Mouse (Mus musculus) hindbrain, postnatal 0 days (tissue): ENCODE measurements around the gene Angptl8. TPM values are rescaled to one million over a fixed set of nuclear protein-coding genes. Genes with fewer than 3 reads are reported as not detected.

ENCODE experiments used
- ATAC-seq: fragments of 200-750 bp; cut with Nextera tagmentation; 2 replicates; pipeline ENCODE4 v1.8.0; 2017; ENCODE audit warnings: mild to moderate bottlenecking, moderate TSS enrichment, moderate library complexity
- DNase-seq: peaks from one replicate; pipeline ENCODE4 v3.0.0-alpha.2; 2015; ENCODE audit warnings: low spot score
- H3K27ac ChIP-seq: fragments of 300-500 bp; sonication (generic); 2 replicates; pipeline ENCODE4 v1.5.1; 2014; ENCODE audit warnings: mild to moderate bottlenecking
- H3K27me3 ChIP-seq: fragments of 300-500 bp; sonication (generic); 2 replicates; pipeline ENCODE4 v1.6.1; 2014; ENCODE audit warnings: low read length, mixed read lengths; ENCODE audit not compliant: insufficient read depth
- H3K36me3 ChIP-seq: fragments of 300-500 bp; sonication (generic); 2 replicates; pipeline ENCODE4 v1.6.1; 2014; ENCODE audit warnings: low read length, mixed read lengths; ENCODE audit not compliant: insufficient read depth
- H3K4me1 ChIP-seq: fragments of 300-500 bp; sonication (generic); 2 replicates; pipeline ENCODE4 v1.6.1; 2014; ENCODE audit warnings: antibody characterized with exemption, low read length, mixed read lengths; ENCODE audit not compliant: insufficient read depth
- H3K4me2 ChIP-seq: fragments of 300-500 bp; sonication (generic); 2 replicates; pipeline ENCODE4 v1.6.1; 2014; ENCODE audit warnings: low read depth, mild to moderate bottlenecking, low read length, moderate library complexity, mixed read lengths
- H3K4me3 ChIP-seq: fragments of 300-500 bp; sonication (generic); 2 replicates; pipeline ENCODE4 v1.5.1; 2014; ENCODE audit warnings: low read length
- H3K9ac ChIP-seq: fragments of 300-500 bp; sonication (generic); replicated peaks from 2 replicates; pipeline ENCODE4 v1.6.1; 2014; ENCODE audit warnings: mild to moderate bottlenecking, low read length, moderate library complexity, mixed read lengths
- H3K9me3 ChIP-seq: fragments of 300-500 bp; sonication (generic); 2 replicates; pipeline ENCODE4 v1.6.1; 2016; ENCODE audit warnings: low read length, mixed read lengths
- CTCF ChIP-seq: IDR thresholded peaks from 2 replicates; pipeline ENCODE4 v1.5.1; 2016; ENCODE audit warnings: antibody characterized with exemption, control low read depth, low read depth
- WGBS: fragments of 180-500 bp; shearing (Covaris S2); extraction: QIAGEN DNeasy Blood & Tissue Kit; methylation state at CpG from one replicate; pipeline ENCODE4 v1.1.7; 2014; 5-methylcytosine and 5-hydroxymethylcytosine counted together
- polyA plus RNA-seq: library from polyadenylated mRNA; unstranded; fragments of >200 nt; fragmentation: Nextera tagmentation; extraction: Ambion mirVana; gene quantifications from 2 replicates; pipeline ENCODE4 v1.2.1, GENCODE M21; 2015
- total RNA-seq: library from RNA; depleted of rRNA; stranded (reverse); fragments of >200 nt; gene quantifications from 2 replicates; pipeline ENCODE4 v1.2.3, GENCODE M21; 2014

Angptl8 gene
- total and polyA plus RNA-seq, 2 experiments from 2014 or later = 0.34 TPM; not detected in 1

DNA sequence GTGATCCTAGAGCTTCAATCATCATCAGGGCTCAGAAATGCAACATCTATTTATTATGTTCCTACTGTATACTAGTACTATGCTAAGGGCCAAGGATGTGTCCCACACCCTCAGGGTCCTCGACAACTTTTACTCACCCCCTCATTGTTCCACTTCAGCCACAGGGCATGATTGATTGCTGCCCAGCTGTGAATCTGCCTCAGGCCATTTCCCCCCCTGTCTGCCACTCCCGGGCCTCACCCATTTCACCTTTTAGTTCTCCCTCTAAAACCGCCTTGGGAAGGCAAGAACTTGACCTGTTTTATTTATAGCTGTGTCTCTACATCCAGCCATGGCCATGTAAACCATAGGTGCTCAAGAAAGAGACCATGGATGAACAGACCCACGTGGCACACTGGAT lies 11.4 kb upstream of the Angptl8 start:
- H3K4me1 ChIP-seq = no peaks in the 10 kb centered on the region
- DNase-seq = no peak
- H3K4me3 ChIP-seq = no peak overlapping the region
- H3K4me2 ChIP-seq = no peak overlapping the region
- no peaks in the 10 kb centered on the region for H3K9me3 ChIP-seq
- no peak for TF ChIP-seq CTCF
- ATAC-seq = no peak
- H3K27me3 ChIP-seq = no peaks in the 10 kb centered on the region
- no peak overlapping the region for H3K27ac ChIP-seq
- no peaks in the 10 kb centered on the region for H3K36me3 ChIP-seq
- H3K9ac ChIP-seq = no peak overlapping the region
- WGBS = 60% methylated on average over 4 of the region's 4 CpGs

DNA sequence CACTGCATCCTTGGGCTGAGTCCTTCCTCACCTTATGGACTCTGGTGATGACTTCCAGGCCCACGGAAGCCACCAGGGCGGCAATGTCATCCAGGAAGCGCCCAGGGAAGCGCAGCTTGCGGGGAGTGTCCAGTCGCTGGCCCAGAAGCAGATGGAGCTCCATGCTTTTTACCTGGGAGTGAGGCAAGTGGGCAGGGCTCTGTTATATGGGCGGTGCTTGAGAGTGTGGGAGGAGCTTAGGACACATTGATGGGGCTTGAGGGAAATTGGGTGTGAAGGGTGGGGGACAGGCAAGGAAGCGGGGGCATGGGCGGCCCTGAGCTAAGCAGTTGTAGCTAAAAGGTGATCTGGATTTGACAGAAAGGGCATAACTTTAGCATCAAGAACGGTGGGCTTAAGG lies 10.9 kb upstream of the Angptl8 start:
- Histone ChIP-seq H3K27ac (no peak overlapping the region), H3K4me2 (no peak overlapping the region), H3K9ac (no peak overlapping the region), H3K9me3 (no peaks in the 10 kb centered on the region), H3K27me3 (no peaks in the 10 kb centered on the region), H3K4me1 (no peaks in the 10 kb centered on the region), H3K4me3 (no peak overlapping the region), H3K36me3 (no peaks in the 10 kb centered on the region)
- DNase-seq = no peak
- 72% methylated on average over 10 of the region's 10 CpGs for WGBS
- TF ChIP-seq CTCF = no peak
- no peak for ATAC-seq

DNA sequence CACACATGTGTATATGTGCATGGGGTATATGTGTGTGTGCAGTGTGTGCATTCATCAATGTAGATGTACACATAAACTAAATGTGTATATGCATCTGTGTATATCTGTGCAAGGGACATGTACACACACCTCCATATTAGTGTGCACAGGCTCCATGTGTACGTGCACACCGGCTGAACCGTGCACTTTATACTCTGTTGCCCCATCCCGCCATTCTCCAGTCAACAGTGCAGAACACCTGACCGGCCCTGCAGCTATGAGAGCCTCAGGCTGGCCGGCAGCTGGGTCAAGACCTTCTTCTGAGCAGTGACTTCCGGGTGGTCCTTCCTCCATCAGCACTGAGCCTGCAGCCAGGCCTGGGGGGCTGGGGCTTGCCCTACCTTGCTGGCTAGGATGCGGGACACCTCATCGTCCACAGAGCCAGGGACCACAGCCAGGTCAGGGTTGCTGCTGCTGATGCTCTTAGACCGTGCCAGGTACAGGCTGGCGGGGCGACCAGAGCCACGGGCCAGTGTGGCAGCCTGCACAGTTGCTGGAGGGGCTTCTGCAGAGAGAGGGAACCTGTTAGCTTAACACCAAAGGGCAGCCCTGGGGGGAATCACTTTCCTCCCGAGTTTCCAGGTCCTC lies 5.4 kb upstream of the Angptl8 start:
- no peak for TF ChIP-seq CTCF
- Histone ChIP-seq H3K36me3 (no peaks in the 10 kb centered on the region), H3K27ac (no peak overlapping the region), H3K9ac (no peak overlapping the region), H3K4me3 (no peak overlapping the region), H3K4me1 (no peaks in the 10 kb centered on the region), H3K9me3 (no peaks in the 10 kb centered on the region), H3K4me2 (no peak overlapping the region), H3K27me3 (no peaks in the 10 kb centered on the region)
- no peak for ATAC-seq
- WGBS = 82% methylated on average over 14 of the region's 14 CpGs
- DNase-seq = no peak

DNA sequence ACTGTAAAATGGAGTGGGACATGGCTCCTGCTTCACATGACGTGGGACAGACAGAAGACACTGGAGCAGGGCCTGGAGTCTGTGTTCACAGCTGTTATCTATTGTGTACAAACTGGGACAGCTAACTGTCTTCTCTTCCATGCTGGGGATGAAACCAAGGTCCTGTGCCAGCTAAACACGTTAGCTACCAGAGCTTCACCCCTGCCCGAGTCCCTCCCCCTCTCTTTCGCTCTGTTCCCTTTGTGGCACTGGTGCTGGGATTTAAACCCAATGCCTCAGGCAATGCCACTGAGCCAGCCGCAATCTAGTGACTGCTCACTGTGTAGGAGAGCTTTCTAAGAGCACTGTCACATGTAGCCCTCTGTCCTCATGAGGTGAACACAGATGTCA lies 4.9 kb upstream of the Angptl8 start:
- no peak overlapping the region for H3K4me3 ChIP-seq
- H3K4me2 ChIP-seq = no peak overlapping the region
- H3K9me3 ChIP-seq = no peaks in the 10 kb centered on the region
- no peaks in the 10 kb centered on the region for H3K4me1 ChIP-seq
- 71% methylated on average over 5 of the region's 5 CpGs for WGBS
- no peaks in the 10 kb centered on the region for H3K36me3 ChIP-seq
- H3K27ac ChIP-seq = no peak overlapping the region
- H3K27me3 ChIP-seq = no peaks in the 10 kb centered on the region
- no peak overlapping the region for H3K9ac ChIP-seq
- ATAC-seq (no peak), DNase-seq (no peak)
- no peak for TF ChIP-seq CTCF

DNA sequence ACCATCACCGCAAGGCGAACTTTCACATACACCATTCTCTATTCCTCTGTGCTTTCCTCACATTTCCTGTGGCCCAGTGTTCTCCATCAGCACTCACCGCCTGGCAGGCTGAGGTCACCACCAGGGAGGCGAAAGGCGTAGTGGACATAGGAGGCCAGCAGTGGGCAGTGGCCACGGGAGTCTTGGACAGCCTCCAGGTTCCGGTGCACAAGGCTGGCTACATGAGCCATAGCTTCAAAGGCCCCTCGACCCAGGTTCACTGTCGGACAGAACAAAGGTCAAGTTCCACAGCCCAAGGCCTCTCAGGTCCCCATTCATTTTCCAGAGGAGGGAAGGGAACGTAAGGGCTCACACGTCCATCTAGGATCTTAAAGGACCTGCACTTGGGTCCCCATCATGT lies 4.4 kb upstream of the Angptl8 start:
- TF ChIP-seq CTCF = no peak
- DNase-seq (no peak), ATAC-seq (no peak)
- no peak overlapping the region for H3K4me3 ChIP-seq
- no peaks in the 10 kb centered on the region for H3K9me3 ChIP-seq
- no peak overlapping the region for H3K9ac ChIP-seq
- no peaks in the 10 kb centered on the region for H3K4me1 ChIP-seq
- H3K27me3 ChIP-seq = no peaks in the 10 kb centered on the region
- WGBS = 87% methylated on average over 11 of the region's 11 CpGs
- no peaks in the 10 kb centered on the region for H3K36me3 ChIP-seq
- H3K4me2 ChIP-seq = no peak overlapping the region
- H3K27ac ChIP-seq = no peak overlapping the region

DNA sequence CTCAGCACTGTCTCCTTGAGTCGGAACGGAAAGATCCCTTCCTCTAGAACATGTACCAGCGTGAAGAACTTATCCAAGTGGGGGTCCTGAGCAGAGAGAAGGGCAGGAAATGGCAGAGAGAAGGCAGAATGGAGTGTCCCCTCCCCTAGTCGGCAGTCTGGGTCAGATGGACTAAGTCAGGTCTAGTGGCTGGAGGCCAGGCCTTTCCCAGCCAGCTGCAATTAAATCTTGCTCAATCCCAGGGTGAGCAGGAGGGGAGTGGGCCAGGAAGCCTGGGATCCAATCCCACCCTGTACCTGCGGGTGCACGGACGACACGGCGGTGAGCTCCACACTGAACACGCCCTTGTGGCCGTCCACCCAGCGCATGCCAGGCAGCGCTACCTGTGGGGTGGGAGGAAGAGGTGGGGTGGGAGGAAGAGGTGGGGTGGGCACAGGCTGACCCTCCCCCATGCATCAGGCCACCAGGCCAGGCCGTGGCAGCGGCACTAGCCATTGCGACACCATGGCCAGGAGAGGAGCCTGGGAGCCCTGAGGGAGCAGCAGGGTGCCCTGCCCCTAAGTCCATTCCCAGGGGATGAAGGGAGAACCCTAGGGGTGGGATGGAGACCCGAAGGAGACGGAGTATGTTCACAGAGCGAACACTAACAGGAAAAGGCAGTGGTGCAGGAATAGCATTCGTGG lies 3.6 kb upstream of the Angptl8 start:
- DNase-seq (no peak), ATAC-seq (no peak)
- TF ChIP-seq CTCF = no peak
- no peak overlapping the region for H3K4me3 ChIP-seq
- no peaks in the 10 kb centered on the region for H3K27me3 ChIP-seq
- H3K36me3 ChIP-seq = no peaks in the 10 kb centered on the region
- no peaks in the 10 kb centered on the region for H3K9me3 ChIP-seq
- no peaks in the 10 kb centered on the region for H3K4me1 ChIP-seq
- H3K9ac ChIP-seq = no peak overlapping the region
- no peak overlapping the region for H3K27ac ChIP-seq
- H3K4me2 ChIP-seq = no peak overlapping the region
- 92% methylated on average over 20 of the region's 20 CpGs for WGBS

DNA sequence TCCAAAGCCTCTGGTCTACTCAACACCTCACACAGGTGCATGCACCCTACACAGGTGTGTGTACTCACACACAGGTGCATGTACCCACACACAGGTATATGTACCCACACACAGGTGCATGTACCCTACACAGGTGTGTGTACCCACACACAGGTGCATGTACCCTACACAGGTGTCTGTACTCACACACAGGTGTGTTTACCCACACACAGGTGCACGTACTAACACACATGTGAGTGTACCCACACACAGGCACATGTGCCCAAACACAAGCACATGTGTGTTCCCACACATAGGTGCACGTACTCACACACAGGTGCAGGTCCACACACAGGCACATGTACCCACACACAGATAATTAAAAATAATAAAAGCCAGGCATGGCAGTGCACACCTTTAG lies 2.4 kb downstream of the Angptl8 start:
- Histone ChIP-seq H3K36me3 (no peaks in the 10 kb centered on the region), H3K4me3 (no peak overlapping the region), H3K27ac (no peak overlapping the region), H3K4me2 (no peak overlapping the region), H3K4me1 (no peaks in the 10 kb centered on the region), H3K9ac (no peak overlapping the region), H3K27me3 (no peaks in the 10 kb centered on the region), H3K9me3 (no peaks in the 10 kb centered on the region)
- no peak for ATAC-seq
- DNase-seq = no peak
- 95% methylated on average over 2 of the region's 2 CpGs for WGBS
- no peak for TF ChIP-seq CTCF
